Mouse (Mus musculus) lung, embryonic 15.5 days (tissue): Measurements from ENCODE around the gene Ttc9b. TPM values are rescaled to one million over a fixed set of nuclear protein-coding genes. Genes with fewer than 3 reads are reported as not detected.

Source experiments
- ATAC-seq: fragments of 200-750 bp; cut with Nextera tagmentation; 2 replicates; pipeline ENCODE4 v1.8.0; 2017; ENCODE audit warnings: moderate number of reproducible peaks, borderline replicate concordance; ENCODE audit not compliant: low FRiP score, low TSS enrichment; ENCODE audit errors: extremely low read depth
- H3K27ac ChIP-seq: fragments of 300-500 bp; sonication (generic); 2 replicates; pipeline ENCODE4 v1.5.1; 2015; ENCODE audit warnings: moderate library complexity, mild to moderate bottlenecking, inconsistent platforms
- H3K27me3 ChIP-seq: fragments of 300-500 bp; sonication (generic); 2 replicates; pipeline ENCODE4 v1.6.1; 2015; ENCODE audit warnings: inconsistent platforms
- H3K36me3 ChIP-seq: fragments of 300-500 bp; sonication (generic); 2 replicates; pipeline ENCODE4 v1.6.1; 2015; ENCODE audit warnings: inconsistent platforms
- H3K4me1 ChIP-seq: fragments of 300-500 bp; sonication (generic); 2 replicates; pipeline ENCODE4 v1.6.1; 2015; ENCODE audit warnings: inconsistent platforms
- H3K4me2 ChIP-seq: fragments of 300-500 bp; sonication (generic); 2 replicates; pipeline ENCODE4 v1.6.1; 2015; ENCODE audit warnings: inconsistent platforms, mild to moderate bottlenecking, moderate library complexity
- H3K4me3 ChIP-seq: fragments of 300-500 bp; sonication (generic); 2 replicates; pipeline ENCODE4 v1.5.1; 2015; ENCODE audit warnings: mild to moderate bottlenecking, inconsistent platforms
- H3K9ac ChIP-seq: fragments of 300-500 bp; sonication (generic); 2 replicates; pipeline ENCODE4 v1.6.1; 2015; ENCODE audit warnings: inconsistent platforms
- H3K9me3 ChIP-seq: fragments of 300-500 bp; sonication (generic); 2 replicates; pipeline ENCODE4 v1.6.1; 2016; ENCODE audit warnings: inconsistent platforms
- WGBS: fragments of 180-500 bp; shearing (Covaris S2); methylation state at CpG from one replicate; pipeline ENCODE4 v1.1.7; 2015; 5-methylcytosine and 5-hydroxymethylcytosine counted together
- polyA plus RNA-seq: library from polyadenylated mRNA; unstranded; fragments of >200 nt; fragmentation: Nextera tagmentation; extraction: Ambion mirVana; gene quantifications from 2 replicates; pipeline ENCODE4 v1.2.1, GENCODE M21; 2015

Gene Ttc9b
- 0.09 and 0.60 TPM in 2 replicates for polyA plus RNA-seq

- Histone ChIP-seq H3K4me2 (peak within 1 kb of the TSS; percentile 50), H3K9me3 (no peaks in the 10 kb centered on the region), H3K9ac (no peak within 1 kb of the TSS), H3K36me3 (no peaks in the 10 kb centered on the region), H3K4me1 (peaks cover 11% of the 10 kb centered on the region; the same call in 1 of the 2 replicates), H3K27me3 (peaks cover 68% of the 10 kb centered on the region), H3K27ac (no peak within 1 kb of the TSS), H3K4me3 (peak within 1 kb of the TSS; percentile 22)
- peak; percentile 47; the same call in 1 of the 2 replicates for ATAC-seq
- 4% methylated on average over 58 of the region's 62 CpGs for WGBS
Observed at GRCm38 (mm10) chr7:27653681-27654437, at the start of gene Ttc9b. Gene Ttc9b, plus strand, starts transcription at chr7:27653915.

- H3K36me3 ChIP-seq = peaks cover 9% of the 10 kb centered on the region; the same call in 1 of the 2 replicates
- peak; percentile 47; the same call in 1 of the 2 replicates for ATAC-seq
- H3K4me2 ChIP-seq = no peak overlapping the region
- H3K9me3 ChIP-seq = no peaks in the 10 kb centered on the region
- no peak overlapping the region for H3K9ac ChIP-seq
- H3K27ac ChIP-seq = peak overlapping the region; percentile 80
- peaks cover 64% of the 10 kb centered on the region for H3K4me1 ChIP-seq
- 39% methylated on average over 5 of the region's 5 CpGs for WGBS
- H3K4me3 ChIP-seq = no peak overlapping the region
- no peaks in the 10 kb centered on the region for H3K27me3 ChIP-seq
Observed at GRCm38 (mm10) chr7:27604661-27605348, 48.9 kb upstream of the Ttc9b start.

GRCm38 (mm10) chr7:27605499-27606285, 48.0 kb upstream of the Ttc9b start:
- Histone ChIP-seq H3K9ac (no peak overlapping the region), H3K27me3 (no peaks in the 10 kb centered on the region), H3K9me3 (no peaks in the 10 kb centered on the region), H3K4me2 (peak overlapping the region; percentile 8; the same call in 1 of the 2 replicates), H3K4me1 (peaks cover 62% of the 10 kb centered on the region), H3K4me3 (no peak overlapping the region), H3K36me3 (peaks cover 16% of the 10 kb centered on the region), H3K27ac (peak overlapping the region; percentile 80)
- ATAC-seq = peak; percentile 87
- 46% methylated on average over 9 of the region's 9 CpGs for WGBS

GRCm38 (mm10) chr7:27606481-27607254, 47.0 kb upstream of the Ttc9b start:
- Histone ChIP-seq H3K27ac (peak overlapping the region; percentile 80; the same call in 1 of the 2 replicates), H3K9ac (no peak overlapping the region), H3K9me3 (no peaks in the 10 kb centered on the region), H3K36me3 (peaks cover 17% of the 10 kb centered on the region), H3K4me2 (peak overlapping the region; percentile 8; the same call in 1 of the 2 replicates), H3K4me1 (peaks cover 56% of the 10 kb centered on the region), H3K27me3 (no peaks in the 10 kb centered on the region), H3K4me3 (no peak overlapping the region)
- WGBS = 38% methylated on average over 10 of the region's 10 CpGs
- no peak for ATAC-seq

GRCm38 (mm10) chr7:27607580-27607979, 46.1 kb upstream of the Ttc9b start:
- no peak overlapping the region for H3K4me3 ChIP-seq
- no peak overlapping the region for H3K27ac ChIP-seq
- 59% methylated on average over 5 of the region's 5 CpGs for WGBS
- H3K4me2 ChIP-seq = no peak overlapping the region
- peaks cover 21% of the 10 kb centered on the region for H3K36me3 ChIP-seq
- H3K9me3 ChIP-seq = no peaks in the 10 kb centered on the region
- H3K27me3 ChIP-seq = no peaks in the 10 kb centered on the region
- no peak overlapping the region for H3K9ac ChIP-seq
- H3K4me1 ChIP-seq = peaks cover 47% of the 10 kb centered on the region
- no peak for ATAC-seq

GRCm38 (mm10) chr7:27608130-27608529, 45.6 kb upstream of the Ttc9b start:
- Histone ChIP-seq H3K36me3 (peaks cover 21% of the 10 kb centered on the region), H3K9me3 (no peaks in the 10 kb centered on the region), H3K4me1 (peaks cover 42% of the 10 kb centered on the region), H3K27me3 (no peaks in the 10 kb centered on the region), H3K27ac (no peak overlapping the region), H3K9ac (no peak overlapping the region), H3K4me2 (no peak overlapping the region), H3K4me3 (no peak overlapping the region)
- 87% methylated on average over 3 of the region's 3 CpGs for WGBS
- no peak for ATAC-seq

- no peak overlapping the region for H3K9ac ChIP-seq
- peaks cover 34% of the 10 kb centered on the region for H3K4me1 ChIP-seq
- WGBS = 95% methylated on average over 4 of the region's 4 CpGs
- H3K27me3 ChIP-seq = no peaks in the 10 kb centered on the region
- H3K4me3 ChIP-seq = no peak overlapping the region
- H3K9me3 ChIP-seq = no peaks in the 10 kb centered on the region
- H3K4me2 ChIP-seq = no peak overlapping the region
- no peak for ATAC-seq
- peaks cover 21% of the 10 kb centered on the region for H3K36me3 ChIP-seq
- no peak overlapping the region for H3K27ac ChIP-seq
Observed at GRCm38 (mm10) chr7:27609285-27609684, 44.4 kb upstream of the Ttc9b start.

GRCm38 (mm10) chr7:27609688-27610087, 44.0 kb upstream of the Ttc9b start:
- Histone ChIP-seq H3K27me3 (no peaks in the 10 kb centered on the region), H3K4me2 (no peak overlapping the region), H3K9me3 (no peaks in the 10 kb centered on the region), H3K4me3 (no peak overlapping the region), H3K9ac (no peak overlapping the region), H3K27ac (no peak overlapping the region), H3K4me1 (peaks cover 29% of the 10 kb centered on the region), H3K36me3 (peaks cover 21% of the 10 kb centered on the region)
- 80% methylated on average over 2 of the region's 2 CpGs for WGBS
- ATAC-seq = no peak

GRCm38 (mm10) chr7:27610370-27610769, 43.3 kb upstream of the Ttc9b start:
- no peak for ATAC-seq
- Histone ChIP-seq H3K9me3 (no peaks in the 10 kb centered on the region), H3K36me3 (peaks cover 21% of the 10 kb centered on the region), H3K9ac (no peak overlapping the region), H3K4me2 (no peak overlapping the region), H3K4me1 (peaks cover 24% of the 10 kb centered on the region), H3K4me3 (no peak overlapping the region), H3K27ac (no peak overlapping the region), H3K27me3 (no peaks in the 10 kb centered on the region)
- 92% methylated on average over 3 of the region's 3 CpGs for WGBS

- H3K4me1 ChIP-seq = peaks cover 19% of the 10 kb centered on the region
Observed at GRCm38 (mm10) chr7:27610871-27611270, 42.8 kb upstream of the Ttc9b start.

GRCm38 (mm10) chr7:27612940-27613339, 40.8 kb upstream of the Ttc9b start:
- no peaks in the 10 kb centered on the region for H3K9me3 ChIP-seq
- H3K27me3 ChIP-seq = no peaks in the 10 kb centered on the region
- no peak overlapping the region for H3K27ac ChIP-seq
- no peak overlapping the region for H3K9ac ChIP-seq
- 76% methylated on average over 4 of the region's 4 CpGs for WGBS
- H3K4me2 ChIP-seq = no peak overlapping the region
- peaks cover 44% of the 10 kb centered on the region for H3K36me3 ChIP-seq
- no peak overlapping the region for H3K4me3 ChIP-seq
- H3K4me1 ChIP-seq = no peaks in the 10 kb centered on the region
- no peak for ATAC-seq

More at GRCm38 (mm10) chr7:27610871-27611270, 42.8 kb upstream of the Ttc9b start:
- Histone ChIP-seq H3K27me3 (no peaks in the 10 kb centered on the region), H3K36me3 (peaks cover 23% of the 10 kb centered on the region), H3K4me2 (no peak overlapping the region), H3K4me3 (no peak overlapping the region), H3K9ac (no peak overlapping the region), H3K27ac (no peak overlapping the region), H3K9me3 (no peaks in the 10 kb centered on the region)
- ATAC-seq = no peak
- 89% methylated on average over 5 of the region's 5 CpGs for WGBS
